Mouse (Mus musculus): Measurements from ENCODE around the gene Cdh13. TPM values are rescaled to one million over a fixed set of nuclear protein-coding genes. Genes with fewer than 3 reads are reported as not detected.

Gene Cdh13
- polyA plus RNA-seq, 1 experiment from 2014 or later = 1.5 TPM

DNA sequence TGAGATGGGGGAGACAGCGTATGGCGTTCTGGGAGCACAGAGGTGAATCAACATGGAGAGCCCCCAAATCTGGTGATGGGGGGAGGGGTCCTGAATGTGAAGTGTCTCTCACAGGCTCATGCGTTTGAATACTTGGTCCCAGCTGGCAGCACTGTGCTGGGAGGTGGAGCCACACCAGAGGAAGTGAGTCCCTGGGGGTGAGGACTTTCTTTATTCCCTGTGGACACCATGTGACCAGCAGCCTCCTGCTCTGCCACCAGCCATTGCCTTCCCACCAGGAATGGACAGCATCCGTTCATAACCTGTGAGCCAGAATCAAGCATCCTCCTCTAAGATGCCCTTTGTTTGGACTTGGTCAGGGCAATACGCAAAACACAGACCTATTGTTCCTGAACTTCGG, 788.8 kb downstream of the Cdh13 start:
- no peak overlapping the region for H3K4me2 ChIP-seq
- no peaks in the 10 kb centered on the region for H3K27me3 ChIP-seq (replicated peaks)
- ATAC-seq = no peak
- WGBS (ENCODE audit: insufficient replicate concordance) = 59% methylated on average over 6 of the region's 6 CpGs
- H3K4me3 ChIP-seq = no peak overlapping the region
- H3K9ac ChIP-seq = no peak overlapping the region
- no peak overlapping the region for H3K27ac ChIP-seq
- no peaks in the 10 kb centered on the region for H3K4me1 ChIP-seq
- 0 out of 2 replicates have a peak, but pooled peaks cover 2% of the 10 kb centered on the region for H3K9me3 ChIP-seq (replicated peaks)
- no peaks in the 10 kb centered on the region for H3K36me3 ChIP-seq

DNA sequence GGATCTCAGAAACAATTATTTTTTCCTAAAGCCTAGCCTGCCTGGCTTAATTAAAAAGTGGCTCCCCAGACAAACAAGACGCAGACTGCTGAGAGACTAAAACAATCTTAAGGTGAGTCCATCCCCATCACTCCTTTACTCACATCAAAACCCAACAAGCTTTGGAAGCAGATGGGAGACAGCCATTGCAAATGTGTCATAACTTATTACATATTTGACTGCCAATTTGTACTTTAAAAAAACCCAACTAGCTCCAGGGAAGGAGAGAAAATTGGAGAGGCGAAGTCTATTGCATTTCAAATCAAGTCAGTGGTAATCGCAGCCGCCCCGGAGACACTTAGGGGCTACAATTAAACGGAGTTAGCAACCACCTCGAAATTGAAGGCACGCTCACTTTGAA, 801.5 kb downstream of the Cdh13 start:
- ATAC-seq = no peak
- WGBS (ENCODE audit: insufficient replicate concordance) = 72% methylated on average over 8 of the region's 8 CpGs
- no peaks in the 10 kb centered on the region for H3K36me3 ChIP-seq

DNA sequence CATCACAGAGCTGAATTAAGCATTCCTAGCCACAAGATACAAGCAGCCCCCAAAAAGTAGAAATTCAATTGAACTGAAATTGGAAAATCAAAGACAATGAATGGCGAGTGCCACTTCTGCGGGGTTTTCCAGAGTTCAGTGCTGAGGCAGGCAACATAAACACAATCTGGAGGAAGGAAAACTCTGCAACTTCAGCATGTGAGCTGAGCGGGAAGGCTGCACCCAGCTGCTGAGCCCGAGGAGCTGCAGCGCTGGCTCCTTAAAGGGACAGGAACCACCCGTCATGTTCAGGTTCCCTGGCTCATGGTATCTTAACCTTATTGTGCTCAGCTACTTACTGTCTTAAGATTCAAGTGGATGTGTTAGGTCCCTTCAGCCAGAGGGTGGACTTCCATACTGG, 814.7 kb downstream of the Cdh13 start:
- no peak overlapping the region for H3K4me3 ChIP-seq
- ATAC-seq = no peak
- 57% methylated on average over 6 of the region's 6 CpGs for WGBS (ENCODE audit: insufficient replicate concordance)
- H3K4me2 ChIP-seq = no peak overlapping the region
- H3K9ac ChIP-seq = no peak overlapping the region
- no peaks in the 10 kb centered on the region for H3K36me3 ChIP-seq
- no peaks in the 10 kb centered on the region for H3K27me3 ChIP-seq (replicated peaks)
- peaks cover 8% of the 10 kb centered on the region; the same call in 1 of the 2 replicates for H3K9me3 ChIP-seq (replicated peaks)
- H3K27ac ChIP-seq = no peak overlapping the region
- H3K4me1 ChIP-seq = no peaks in the 10 kb centered on the region

More for the DNA sequence above, 801.5 kb downstream of the Cdh13 start:
- Histone ChIP-seq H3K27ac (no peak overlapping the region), H3K27me3 (replicated peaks) (no peaks in the 10 kb centered on the region), H3K9ac (no peak overlapping the region), H3K4me3 (no peak overlapping the region), H3K4me2 (no peak overlapping the region), H3K4me1 (no peaks in the 10 kb centered on the region), H3K9me3 (replicated peaks) (0 out of 2 replicates have a peak, but pooled peaks cover 3% of the 10 kb centered on the region)

DNA sequence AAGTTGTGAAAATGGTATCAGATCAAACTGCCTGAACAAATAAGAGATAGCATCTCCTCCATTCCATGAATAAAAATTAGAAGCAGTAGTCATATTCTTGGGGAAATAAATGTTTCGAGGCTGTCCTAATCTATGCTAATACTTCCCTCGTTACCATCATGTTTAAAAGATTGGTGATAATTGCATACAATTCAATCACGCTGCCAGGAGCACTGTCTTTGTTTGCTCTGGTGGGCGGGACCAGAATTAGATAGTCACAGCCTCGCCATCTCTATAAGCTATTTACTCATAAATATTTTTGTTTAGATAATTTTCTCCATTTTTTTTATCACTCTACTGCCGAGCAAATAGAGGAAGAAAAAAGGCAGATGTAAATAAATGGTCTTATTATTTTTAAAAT, 819.3 kb downstream of the Cdh13 start:
- peaks cover 10% of the 10 kb centered on the region; the same call in 1 of the 2 replicates for H3K9me3 ChIP-seq (replicated peaks)
- H3K36me3 ChIP-seq = no peaks in the 10 kb centered on the region
- H3K27ac ChIP-seq = no peak overlapping the region
- no peak for ATAC-seq
- H3K27me3 ChIP-seq (replicated peaks) = no peaks in the 10 kb centered on the region
- H3K4me3 ChIP-seq = no peak overlapping the region
- H3K4me1 ChIP-seq = no peaks in the 10 kb centered on the region
- H3K9ac ChIP-seq = no peak overlapping the region
- H3K4me2 ChIP-seq = no peak overlapping the region
- WGBS (ENCODE audit: insufficient replicate concordance) = 60% methylated on average over 6 of the region's 6 CpGs

DNA sequence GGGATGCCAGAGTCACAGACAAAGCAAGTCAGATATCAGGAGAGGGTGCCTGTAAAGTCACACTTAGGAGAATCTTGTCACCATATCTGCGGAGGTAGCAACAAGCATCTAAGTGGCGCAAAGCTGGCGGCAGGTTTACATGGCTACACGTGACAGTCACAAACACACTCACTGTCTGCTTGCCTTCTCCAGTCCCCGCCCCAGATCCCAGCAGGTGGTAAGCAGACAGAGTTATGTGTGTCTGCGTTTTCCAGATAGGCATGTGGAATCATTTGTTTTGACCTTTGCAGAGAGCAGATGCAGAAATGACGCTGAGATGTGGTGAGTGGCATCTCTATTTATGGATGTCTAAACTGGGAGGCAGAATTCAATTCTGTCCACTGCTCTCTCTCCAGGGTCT, 826.1 kb downstream of the Cdh13 start:
- H3K4me2 ChIP-seq = no peak overlapping the region

DNA sequence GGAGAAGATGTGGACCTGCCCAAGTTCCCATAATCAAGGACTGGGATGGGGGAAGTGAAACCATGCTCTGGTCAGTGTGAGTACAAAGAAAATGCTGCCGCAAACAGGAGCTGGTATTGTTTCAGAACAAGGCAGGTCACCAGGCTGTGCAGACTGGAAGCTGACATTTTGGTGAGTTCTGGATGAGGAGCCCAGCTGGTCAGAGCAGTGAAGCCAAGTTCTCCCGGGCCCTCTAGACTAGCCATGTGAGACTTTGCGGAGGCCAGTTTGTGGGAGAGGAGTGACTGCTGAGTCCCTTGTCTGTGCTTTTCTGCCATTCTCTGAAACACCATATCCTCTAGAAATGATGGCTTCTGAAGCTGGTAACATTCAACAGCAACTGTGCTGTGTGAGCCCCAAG, 829.3 kb downstream of the Cdh13 start:
- no peaks in the 10 kb centered on the region for H3K36me3 ChIP-seq
- H3K27ac ChIP-seq = no peak overlapping the region
- no peak overlapping the region for H3K9ac ChIP-seq
- ATAC-seq = no peak
- no peak overlapping the region for H3K4me2 ChIP-seq
- WGBS (ENCODE audit: insufficient replicate concordance) = 68% methylated on average over 3 of the region's 3 CpGs
- no peaks in the 10 kb centered on the region for H3K27me3 ChIP-seq (replicated peaks)
- no peaks in the 10 kb centered on the region; the same call in 1 of the 2 replicates for H3K9me3 ChIP-seq (replicated peaks)
- no peaks in the 10 kb centered on the region for H3K4me1 ChIP-seq
- H3K4me3 ChIP-seq = no peak overlapping the region

More for the DNA sequence above, 826.1 kb downstream of the Cdh13 start:
- Histone ChIP-seq H3K4me1 (no peaks in the 10 kb centered on the region), H3K36me3 (no peaks in the 10 kb centered on the region), H3K27ac (no peak overlapping the region), H3K9me3 (replicated peaks) (peaks cover 2% of the 10 kb centered on the region; the same call in 1 of the 2 replicates), H3K4me3 (no peak overlapping the region), H3K27me3 (replicated peaks) (no peaks in the 10 kb centered on the region), H3K9ac (no peak overlapping the region)
- WGBS (ENCODE audit: insufficient replicate concordance) = 59% methylated on average over 7 of the region's 7 CpGs
- ATAC-seq = no peak

DNA sequence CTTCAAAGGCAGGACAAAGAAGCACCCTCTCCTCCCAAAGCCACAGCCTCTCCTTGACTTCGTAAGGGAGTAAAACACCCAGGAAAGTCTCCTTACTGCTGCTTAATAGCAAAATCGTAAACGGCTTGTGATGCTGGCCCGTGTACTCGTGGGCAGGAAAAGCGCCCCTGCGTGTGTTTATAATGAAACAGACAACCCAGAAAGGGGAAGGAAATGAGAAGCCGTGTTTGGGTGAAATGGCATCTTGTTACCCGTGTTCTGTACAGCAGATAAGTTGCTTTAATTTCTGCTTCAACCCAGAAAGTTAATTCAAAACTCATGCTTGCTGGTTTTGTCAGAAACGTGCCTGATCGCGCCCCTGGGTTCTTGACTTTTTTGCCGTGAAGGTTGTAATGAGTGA, 837.7 kb downstream of the Cdh13 start:
- Histone ChIP-seq H3K36me3 (no peaks in the 10 kb centered on the region), H3K4me1 (no peaks in the 10 kb centered on the region), H3K4me2 (no peak overlapping the region), H3K9ac (no peak overlapping the region), H3K27ac (no peak overlapping the region), H3K9me3 (replicated peaks) (peaks cover 1% of the 10 kb centered on the region), H3K4me3 (no peak overlapping the region), H3K27me3 (replicated peaks) (no peaks in the 10 kb centered on the region)
- WGBS (ENCODE audit: insufficient replicate concordance) = 47% methylated on average over 13 of the region's 13 CpGs
- no peak for ATAC-seq

DNA sequence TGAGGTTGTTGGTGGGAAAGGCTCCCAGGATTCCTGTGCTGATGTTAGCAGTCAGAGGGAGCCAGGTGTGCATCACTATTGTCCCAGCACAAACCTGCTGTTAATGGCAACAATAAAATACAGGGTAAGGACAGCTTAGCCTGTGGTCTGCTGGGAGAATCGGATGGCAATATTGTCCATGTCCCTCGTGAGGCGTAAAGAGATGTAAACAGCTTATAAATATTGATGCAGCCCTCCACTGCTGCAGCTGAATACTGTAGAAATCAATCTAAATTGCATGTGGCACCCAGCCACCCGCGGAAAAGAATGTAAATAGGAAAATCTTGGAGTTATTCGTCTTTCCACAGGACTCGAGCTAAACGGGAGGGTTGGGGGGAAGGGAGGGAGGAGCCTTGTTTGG, 844.3 kb downstream of the Cdh13 start:
- no peaks in the 10 kb centered on the region for H3K4me1 ChIP-seq
- no peak for ATAC-seq
- H3K9ac ChIP-seq = no peak overlapping the region
- H3K27ac ChIP-seq = no peak overlapping the region
- H3K9me3 ChIP-seq (replicated peaks) = peaks cover 6% of the 10 kb centered on the region
- no peaks in the 10 kb centered on the region for H3K36me3 ChIP-seq
- no peak overlapping the region for H3K4me2 ChIP-seq
- WGBS (ENCODE audit: insufficient replicate concordance) = 56% methylated on average over 8 of the region's 8 CpGs
- no peak overlapping the region for H3K4me3 ChIP-seq
- H3K27me3 ChIP-seq (replicated peaks) = no peaks in the 10 kb centered on the region

DNA sequence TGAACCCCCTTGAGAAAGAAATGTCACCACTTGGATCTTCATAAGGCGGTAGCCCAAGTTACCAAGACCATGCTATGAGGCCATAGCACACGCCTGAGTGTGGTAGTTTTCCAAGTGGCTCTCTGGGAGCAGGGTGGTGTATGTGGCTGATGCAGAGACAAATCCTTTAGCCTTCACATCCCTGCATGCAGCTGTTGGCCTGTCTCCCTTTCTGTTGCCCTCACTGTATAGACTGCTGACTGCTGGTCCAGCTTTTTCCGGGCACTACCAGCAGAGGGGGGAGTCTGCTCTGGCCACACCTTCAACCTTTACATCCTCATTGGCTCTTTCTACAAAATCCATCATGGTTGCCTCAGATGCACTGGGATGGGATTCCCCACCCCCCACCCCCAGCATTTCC, 844.7 kb downstream of the Cdh13 start:
- Histone ChIP-seq H3K4me2 (no peak overlapping the region), H3K36me3 (no peaks in the 10 kb centered on the region), H3K4me3 (no peak overlapping the region), H3K9me3 (replicated peaks) (peaks cover 6% of the 10 kb centered on the region), H3K4me1 (no peaks in the 10 kb centered on the region), H3K27me3 (replicated peaks) (no peaks in the 10 kb centered on the region), H3K9ac (no peak overlapping the region), H3K27ac (no peak overlapping the region)
- ATAC-seq = no peak
- 55% methylated on average over 3 of the region's 3 CpGs for WGBS (ENCODE audit: insufficient replicate concordance)

DNA sequence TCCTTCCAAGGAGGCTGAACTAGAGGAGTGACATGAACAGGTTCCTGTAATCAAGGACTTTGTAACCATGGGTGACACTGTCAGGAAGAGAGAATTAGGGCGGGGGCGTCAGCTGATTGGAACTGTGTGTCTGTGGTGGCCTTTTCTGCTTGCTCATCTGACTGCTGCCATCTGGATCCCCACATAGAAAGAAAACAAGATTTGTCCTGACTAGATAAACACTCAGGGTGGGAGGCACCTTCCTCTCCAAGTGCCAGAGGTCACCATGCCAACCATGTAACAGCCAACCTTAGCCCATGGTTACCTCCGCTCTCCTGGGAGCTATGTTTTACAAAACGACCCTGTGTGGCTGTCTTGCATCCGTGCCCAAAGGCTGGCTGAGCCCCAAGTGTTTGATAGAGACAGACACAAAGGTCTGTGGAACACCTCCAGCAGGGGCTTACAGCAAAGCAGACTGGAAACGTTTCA, 873.0 kb downstream of the Cdh13 start:
- Histone ChIP-seq H3K4me2 (no peak overlapping the region), H3K9ac (no peak overlapping the region), H3K36me3 (no peaks in the 10 kb centered on the region), H3K9me3 (replicated peaks) (0 out of 2 replicates have a peak, but pooled peaks cover 7% of the 10 kb centered on the region), H3K4me3 (no peak overlapping the region), H3K4me1 (no peaks in the 10 kb centered on the region), H3K27me3 (replicated peaks) (no peaks in the 10 kb centered on the region), H3K27ac (no peak overlapping the region)
- ATAC-seq = no peak
- WGBS (ENCODE audit: insufficient replicate concordance) = 62% methylated on average over 6 of the region's 6 CpGs

DNA sequence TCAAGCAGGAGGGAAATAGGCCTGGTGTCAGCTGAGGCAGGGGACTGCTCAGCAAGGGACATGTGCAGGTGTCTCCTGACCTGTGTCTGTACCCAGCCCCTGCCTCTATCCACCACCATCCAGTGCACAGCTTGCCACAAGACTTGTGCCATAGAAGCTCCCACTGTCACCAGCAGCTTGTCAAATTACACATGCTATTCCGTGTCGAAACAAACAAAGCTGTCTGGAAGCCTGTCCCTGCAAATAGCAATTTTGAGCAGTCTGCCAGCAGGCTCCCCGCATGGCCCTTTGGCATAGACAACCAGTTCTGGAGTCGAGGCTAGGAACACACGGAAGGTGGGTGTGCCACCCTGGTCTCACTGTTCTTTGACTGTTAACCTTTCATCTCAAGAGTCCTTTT, 875.1 kb downstream of the Cdh13 start:
- 66% methylated on average over 5 of the region's 5 CpGs for WGBS (ENCODE audit: insufficient replicate concordance)
- no peak overlapping the region for H3K4me2 ChIP-seq
- H3K27me3 ChIP-seq (replicated peaks) = no peaks in the 10 kb centered on the region
- no peak overlapping the region for H3K27ac ChIP-seq
- H3K36me3 ChIP-seq = no peaks in the 10 kb centered on the region
- no peak overlapping the region for H3K4me3 ChIP-seq
- no peak overlapping the region for H3K9ac ChIP-seq
- ATAC-seq = no peak
- no peaks in the 10 kb centered on the region for H3K4me1 ChIP-seq
- H3K9me3 ChIP-seq (replicated peaks) = 0 out of 2 replicates have a peak, but pooled peaks cover 7% of the 10 kb centered on the region

DNA sequence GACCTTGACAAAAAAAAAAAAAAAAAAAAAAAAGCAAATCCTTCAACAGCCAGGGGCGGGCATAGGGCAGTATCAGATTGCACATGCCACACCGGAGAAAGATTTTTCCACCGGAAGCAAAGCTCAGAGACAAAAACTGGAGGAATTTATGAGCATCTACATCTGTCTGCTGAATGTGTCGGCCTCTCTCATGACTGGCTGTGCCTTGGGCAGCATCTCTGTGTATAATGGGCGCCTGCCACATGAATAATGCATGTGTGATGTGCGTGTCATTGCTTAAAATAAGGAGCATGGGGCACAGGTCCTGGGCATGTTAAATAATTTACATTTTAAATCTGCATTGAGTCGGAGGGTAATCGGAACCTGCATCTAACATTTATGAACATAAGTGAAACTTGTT, 876.3 kb downstream of the Cdh13 start:
- no peak overlapping the region for H3K4me3 ChIP-seq
- no peak overlapping the region for H3K4me2 ChIP-seq
- H3K36me3 ChIP-seq = no peaks in the 10 kb centered on the region
- no peak overlapping the region for H3K27ac ChIP-seq
- no peaks in the 10 kb centered on the region for H3K27me3 ChIP-seq (replicated peaks)
- no peaks in the 10 kb centered on the region for H3K4me1 ChIP-seq
- no peak overlapping the region for H3K9ac ChIP-seq
- no peak for ATAC-seq
- 0 out of 2 replicates have a peak, but pooled peaks cover 7% of the 10 kb centered on the region for H3K9me3 ChIP-seq (replicated peaks)
- 63% methylated on average over 8 of the region's 8 CpGs for WGBS (ENCODE audit: insufficient replicate concordance)

DNA sequence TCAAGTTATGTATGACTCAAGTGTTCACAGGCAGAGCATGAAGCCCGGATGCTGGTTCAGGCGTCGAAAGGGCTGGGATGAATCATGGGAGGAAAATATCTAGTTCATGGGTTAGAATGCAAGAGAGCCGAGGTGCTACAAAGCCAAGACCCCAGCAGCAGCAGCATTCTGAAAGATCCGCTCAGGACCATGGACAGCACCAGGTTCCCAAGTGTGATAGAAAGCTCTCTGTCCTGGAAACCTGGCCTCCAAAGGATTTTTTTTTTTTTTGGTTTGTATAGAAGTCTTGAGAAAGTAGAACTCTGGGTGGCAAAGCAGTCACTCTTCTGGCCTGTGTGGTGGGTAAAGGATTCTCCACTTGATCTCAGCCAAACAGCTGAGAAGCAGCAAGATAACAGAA, 880.5 kb downstream of the Cdh13 start:
- Histone ChIP-seq H3K27me3 (replicated peaks) (no peaks in the 10 kb centered on the region), H3K4me1 (no peaks in the 10 kb centered on the region), H3K27ac (no peak overlapping the region), H3K9ac (no peak overlapping the region), H3K9me3 (replicated peaks) (peaks cover 16% of the 10 kb centered on the region; the same call in 1 of the 2 replicates), H3K36me3 (no peaks in the 10 kb centered on the region), H3K4me2 (no peak overlapping the region), H3K4me3 (no peak overlapping the region)
- 54% methylated on average over 5 of the region's 5 CpGs for WGBS (ENCODE audit: insufficient replicate concordance)
- no peak for ATAC-seq

Data from liver, embryonic 12.5 days (tissue).